ENCODE assay signal across 9 mouse cellular contexts in genomic region chr5:91962259-91962638, GRCm38 (mm10). TPM values are rescaled to one million over a fixed set of nuclear protein-coding genes. Genes with fewer than 3 reads are reported as not detected.
DNase-seq lines count a peak whose midpoint lies in the region; ATAC-seq and TF ChIP-seq lines count a peak whose summit lies in the region.
"Had no signal": no experiment of that assay in that cellular context is flagged by ENCODE, and none has a peak within 500 bp of the region (broad histone marks: within the 10 kb centered on the region; RNA-seq: fewer than 3 reads in every experiment).

No protein-coding gene starts in this region.

- H3K9me3 ChIP-seq in kidney, postnatal 0 days (replicated peaks; ENCODE audit: low read length), result no peaks in the 10 kb centered on the region
- H3K9me3 ChIP-seq in stomach, embryonic 16.5 days (replicated peaks; ENCODE audit: control insufficient read depth, low read length), result no peaks in the 10 kb centered on the region

- peak overlapping the region; percentile 61 for H3K4me2 ChIP-seq in kidney, postnatal 0 days (ENCODE audit: low read length)
- peak overlapping the region; percentile 79 for H3K4me2 ChIP-seq in stomach, embryonic 16.5 days (ENCODE audit: low read depth, low read length)

- peak overlapping the region; percentile 72 for H3K9ac ChIP-seq in kidney, postnatal 0 days (ENCODE audit: low read depth, low read length)
- peak overlapping the region; percentile 85 for H3K9ac ChIP-seq in stomach, embryonic 16.5 days (ENCODE audit: low read length)

- H3K27ac ChIP-seq in kidney, postnatal 0 days, result peak overlapping the region; percentile 98
- peak overlapping the region; percentile 94 for H3K27ac ChIP-seq in brown adipose tissue, adult 24 weeks (replicated peaks; ENCODE audit: low read depth, low read length)
- H3K27ac ChIP-seq in stomach, embryonic 16.5 days (ENCODE audit: low read length), result peak overlapping the region; percentile 99

- no peak for TF ChIP-seq CTCF in kidney, postnatal 0 days (IDR thresholded peaks at IDR 0.05; ENCODE audit: low read depth)

- H3K36me3 ChIP-seq in kidney, postnatal 0 days (ENCODE audit: insufficient read depth, low read length), result 0 out of 2 replicates have a peak, but pooled peaks cover 2% of the 10 kb centered on the region
- 0 out of 2 replicates have a peak, but pooled peaks cover 3% of the 10 kb centered on the region for H3K36me3 ChIP-seq in stomach, embryonic 16.5 days (ENCODE audit: control insufficient read depth, insufficient read depth, low read length)

- no peaks in the 10 kb centered on the region for H3K27me3 ChIP-seq in kidney, postnatal 0 days (ENCODE audit: insufficient read depth, low read length)
- H3K27me3 ChIP-seq in stomach, embryonic 16.5 days (ENCODE audit: control insufficient read depth, insufficient read depth, low read length), result no peaks in the 10 kb centered on the region

- no peak for DNase-seq in kidney, postnatal 0 days (ENCODE audit: low spot score)
- DNase-seq in kidney, postnatal 36 days, result no peak
- peak; percentile 83 for DNase-seq in lung, postnatal 25 days (ENCODE audit: low spot score)
- no peak for DNase-seq in thymus, postnatal 4 days
- no peak for DNase-seq in right cerebral cortex, adult 2 months (ENCODE audit: low spot score in 2 of 2)

- no peak for ATAC-seq in kidney, postnatal 0 days (replicated peaks; ENCODE audit: low FRiP score, low read depth)
- peak; percentile 56 to 67 for ATAC-seq in hematopoietic stem cell, adult 5-6 weeks (replicated peaks in 1 of 2; ENCODE audit: insufficient read depth in 1 of 2, low FRiP score in 2 of 2, low TSS enrichment in 1 of 2, low read depth in 1 of 2, poor library complexity in 2 of 2, severe bottlenecking in 2 of 2)
- no peak for ATAC-seq in stomach, embryonic 16.5 days (ENCODE audit: insufficient read depth, low FRiP score)

- peak overlapping the region; percentile 71 for H3K4me3 ChIP-seq in kidney, postnatal 0 days (replicated peaks; ENCODE audit: low read depth, low read length)
- peak overlapping the region; percentile 71 for H3K4me3 ChIP-seq in brown adipose tissue, adult 24 weeks (ENCODE audit: insufficient read depth, low read depth, low read length)
- H3K4me3 ChIP-seq in stomach, embryonic 16.5 days (replicated peaks; ENCODE audit: low read length), result peak overlapping the region; percentile 79

- H3K4me1 ChIP-seq in kidney, postnatal 0 days (replicated peaks; ENCODE audit: insufficient read depth, low read length), result peaks cover 9% of the 10 kb centered on the region; the same call in 1 of the 2 replicates
- H3K4me1 ChIP-seq in brown adipose tissue, adult 24 weeks (ENCODE audit: control insufficient read depth, insufficient read depth, insufficient read length, low read length), result peaks cover 12% of the 10 kb centered on the region
- peaks cover 17% of the 10 kb centered on the region for H3K4me1 ChIP-seq in stomach, embryonic 16.5 days (ENCODE audit: control insufficient read depth, insufficient read depth, low read length)

- under 1% methylated on average over 14 of the region's 14 CpGs for WGBS in kidney, postnatal 0 days
- WGBS in stomach, embryonic 16.5 days, result under 1% methylated on average over 14 of the region's 14 CpGs

RNA-seq across cellular contexts. Expression of gene Rchy1, which starts 0.6 kb away (rescaled TPM):
- polyA plus RNA-seq in kidney, postnatal 0 days (2015; fragmentation: Nextera tagmentation; extraction: Ambion mirVana), result 80.1 and 80.9 TPM in 2 replicates
- polyA plus RNA-seq in brown adipose tissue, adult 24 weeks (2012; ENCODE audit: insufficient read depth, insufficient read length, missing spikeins), result 30.5 and 36.6 TPM in 2 replicates
- total RNA-seq in hematopoietic stem cell, adult 5-6 weeks (2017), result 48.3 and 56.4 TPM in 2 replicates
- 75.3 and 75.6 TPM in 2 replicates for polyA plus RNA-seq in stomach, embryonic 16.5 days (2015; fragmentation: Nextera tagmentation; extraction: Ambion mirVana)

RNA-seq across cellular contexts. Expression of gene Odaph, which starts 25.0 kb away (rescaled TPM):
- not detected in 2 replicates for polyA plus RNA-seq in kidney, postnatal 0 days (2015; fragmentation: Nextera tagmentation; extraction: Ambion mirVana)
- polyA plus RNA-seq in brown adipose tissue, adult 24 weeks (2012; ENCODE audit: insufficient read depth, insufficient read length, missing spikeins), result not detected in 2 replicates
- not detected in 2 replicates for total RNA-seq in hematopoietic stem cell, adult 5-6 weeks (2017)
- polyA plus RNA-seq in stomach, embryonic 16.5 days (2015; fragmentation: Nextera tagmentation; extraction: Ambion mirVana), result 0.54 and 0.95 TPM in 2 replicates
- total RNA-seq: adrenal gland, postnatal 36 days had no signal

Comparison
In these comparisons a context has a peak if more than half of its experiments do, and no peak if none do; other contexts are left out.
1. ATAC-seq: peak in hematopoietic stem cell, adult 5-6 weeks (2 of 2); none in kidney, postnatal 0 days (single experiment) and stomach, embryonic 16.5 days (single experiment).
2. Peak in every context shown above with its lines, with median percentiles within 50 percentile points of each other: H3K27ac ChIP-seq and H3K4me3 ChIP-seq.